Mouse (Mus musculus): ENCODE measurements around the gene Rnf38. TPM values are rescaled to one million over a fixed set of nuclear protein-coding genes. Genes with fewer than 3 reads are reported as not detected.

Rnf38 gene
- 10 to 100 TPM; 43.5 to 61.7 TPM for total RNA-seq (2021)

GRCm38 (mm10) chr4:44233713-44234003, at the start of gene Rnf38:
Rnf38 (minus strand) TSS chr4:44233789.
- DNase-seq (ENCODE audit: extremely low spot score in 1 of 2, low spot score in 1 of 2) = no peak

GRCm38 (mm10) chr4:44281597-44282265, 48.1 kb upstream of the Rnf38 start:
- no peak for DNase-seq (ENCODE audit: extremely low spot score in 1 of 2, low spot score in 1 of 2)

GRCm38 (mm10) chr4:44271134-44271533, 37.5 kb upstream of the Rnf38 start:
- no peak for DNase-seq (ENCODE audit: extremely low spot score in 1 of 2, low spot score in 1 of 2)

GRCm38 (mm10) chr4:44269376-44269817, 35.8 kb upstream of the Rnf38 start:
- no peak for DNase-seq (ENCODE audit: extremely low spot score in 1 of 2, low spot score in 1 of 2)

- no peak for DNase-seq (ENCODE audit: extremely low spot score in 1 of 2, low spot score in 1 of 2)
These were observed 33.8 kb upstream of the Rnf38 start for GRCm38 (mm10) chr4:44267437-44267836.

- DNase-seq (ENCODE audit: extremely low spot score in 1 of 2, low spot score in 1 of 2) = no peak
These were observed 31.9 kb upstream of the Rnf38 start for GRCm38 (mm10) chr4:44265500-44265899.

GRCm38 (mm10) chr4:44260244-44260643, 26.7 kb upstream of the Rnf38 start:
- DNase-seq (ENCODE audit: extremely low spot score in 1 of 2, low spot score in 1 of 2) = peak in 1 of 2 experiments; percentile 11

GRCm38 (mm10) chr4:44259126-44259525, 25.5 kb upstream of the Rnf38 start:
- DNase-seq (ENCODE audit: extremely low spot score in 1 of 2, low spot score in 1 of 2) = no peak

- DNase-seq (ENCODE audit: extremely low spot score in 1 of 2, low spot score in 1 of 2) = no peak
These were observed 21.0 kb upstream of the Rnf38 start for GRCm38 (mm10) chr4:44254579-44254978.

GRCm38 (mm10) chr4:44253191-44253590, 19.6 kb upstream of the Rnf38 start:
- no peak for DNase-seq (ENCODE audit: extremely low spot score in 1 of 2, low spot score in 1 of 2)

- DNase-seq (ENCODE audit: extremely low spot score in 1 of 2, low spot score in 1 of 2) = no peak
These were observed 18.7 kb upstream of the Rnf38 start for GRCm38 (mm10) chr4:44251966-44252916.

- DNase-seq (ENCODE audit: extremely low spot score in 1 of 2, low spot score in 1 of 2) = no peak
These were observed 17.9 kb upstream of the Rnf38 start for GRCm38 (mm10) chr4:44251521-44251920.

- no peak for DNase-seq (ENCODE audit: extremely low spot score in 1 of 2, low spot score in 1 of 2)
These were observed 16.1 kb upstream of the Rnf38 start for GRCm38 (mm10) chr4:44249705-44250104.

- DNase-seq (ENCODE audit: extremely low spot score in 1 of 2, low spot score in 1 of 2) = no peak
These were observed 13.7 kb upstream of the Rnf38 start for GRCm38 (mm10) chr4:44247051-44247939.

- no peak for DNase-seq (ENCODE audit: extremely low spot score in 1 of 2, low spot score in 1 of 2)
These were observed 12.7 kb upstream of the Rnf38 start for GRCm38 (mm10) chr4:44246285-44246684.

GRCm38 (mm10) chr4:44241638-44242037, 8.0 kb upstream of the Rnf38 start:
- DNase-seq (ENCODE audit: extremely low spot score in 1 of 2, low spot score in 1 of 2) = no peak

GRCm38 (mm10) chr4:44235946-44236345, 2.4 kb upstream of the Rnf38 start:
- no peak for DNase-seq (ENCODE audit: extremely low spot score in 1 of 2, low spot score in 1 of 2)

GRCm38 (mm10) chr4:44234004-44234866, 646 bp upstream of the Rnf38 start:
- peak; percentile 66 to 81 for DNase-seq (ENCODE audit: extremely low spot score in 1 of 2, low spot score in 1 of 2)

- DNase-seq (ENCODE audit: extremely low spot score in 1 of 2, low spot score in 1 of 2) = peak; percentile 22 to 30
These were observed 547 bp downstream of the Rnf38 start for GRCm38 (mm10) chr4:44232771-44233712.

Data from layer of hippocampus, postnatal 25 days (tissue).